Mouse (Mus musculus) adrenal gland, postnatal 14 days (tissue): ENCODE results near the gene Mid1. TPM values are rescaled to one million over a fixed set of nuclear protein-coding genes. Genes with fewer than 3 reads are reported as not detected.
"Not testable (repeated sequence)": the region's sequence is repeated elsewhere in the genome, so short reads cannot be mapped to it uniquely, and the experiment has no call there.

ENCODE experiments used
- DNase-seq: peaks from one replicate; pipeline ENCODE4 v3.0.0; 2021; ENCODE audit warnings: mixed read lengths
- total RNA-seq: library from RNA; stranded (reverse); gene quantifications from 2 replicates; pipeline ENCODE4 v1.2.3, GENCODE M21; 2021

Mid1 gene
- total RNA-seq, 1 experiment from 2014 or later = 24.7 TPM

- peak; percentile 57 for DNase-seq
These were observed 302.4 kb downstream of the Mid1 start for GRCm38 (mm10) chrX:169987368-169987837.

- DNase-seq = peak; percentile 48
These were observed 303.7 kb downstream of the Mid1 start for GRCm38 (mm10) chrX:169988571-169989218.

- DNase-seq = not testable (repeated sequence)
These were observed 304.2 kb downstream of the Mid1 start for GRCm38 (mm10) chrX:169989219-169989595.

- peak; percentile 83 for DNase-seq
These were observed 305.0 kb downstream of the Mid1 start for GRCm38 (mm10) chrX:169989691-169990631.

GRCm38 (mm10) chrX:169991128-169991873 is 306.3 kb downstream of the Mid1 start:
- peak; percentile 97 for DNase-seq

- peak; percentile 53 for DNase-seq
These were observed 307.3 kb downstream of the Mid1 start for GRCm38 (mm10) chrX:169992086-169992930.

GRCm38 (mm10) chrX:169992951-169993547 is 308.1 kb downstream of the Mid1 start:
- peak; percentile 45 for DNase-seq

- peak; percentile 75 for DNase-seq
These were observed 309.2 kb downstream of the Mid1 start for GRCm38 (mm10) chrX:169994011-169994865.

GRCm38 (mm10) chrX:169994866-169995711 is 310.1 kb downstream of the Mid1 start:
- DNase-seq = peak; percentile 23

- peak; percentile 47 for DNase-seq
These were observed 311.0 kb downstream of the Mid1 start for GRCm38 (mm10) chrX:169995909-169996521.

- peak; percentile 93 for DNase-seq
These were observed 311.9 kb downstream of the Mid1 start for GRCm38 (mm10) chrX:169996926-169997325.

- DNase-seq = not testable (repeated sequence)
These were observed 312.5 kb downstream of the Mid1 start for GRCm38 (mm10) chrX:169997456-169997853.

GRCm38 (mm10) chrX:169997854-169998456 is 313.0 kb downstream of the Mid1 start:
- DNase-seq = peak; percentile 100

GRCm38 (mm10) chrX:169998559-169999219 is 313.7 kb downstream of the Mid1 start:
- not testable (repeated sequence) for DNase-seq

- DNase-seq = peak; percentile 45
These were observed 314.4 kb downstream of the Mid1 start for GRCm38 (mm10) chrX:169999226-169999883.

GRCm38 (mm10) chrX:169999912-170000641 is 315.1 kb downstream of the Mid1 start:
- DNase-seq = not testable (repeated sequence)
